Mouse (Mus musculus): ENCODE measurements around the gene Tmem106b. TPM values are rescaled to one million over a fixed set of nuclear protein-coding genes. Genes with fewer than 3 reads are reported as not detected.

Gene Tmem106b
- polyA plus RNA-seq (2015; fragmentation: Illumina TruSeq; extraction: RNeasy Lipid Tissue Mini Kit (QIAGEN cat#74804); ENCODE audit: low read depth, low replicate concordance): 95.7 TPM

DNA sequence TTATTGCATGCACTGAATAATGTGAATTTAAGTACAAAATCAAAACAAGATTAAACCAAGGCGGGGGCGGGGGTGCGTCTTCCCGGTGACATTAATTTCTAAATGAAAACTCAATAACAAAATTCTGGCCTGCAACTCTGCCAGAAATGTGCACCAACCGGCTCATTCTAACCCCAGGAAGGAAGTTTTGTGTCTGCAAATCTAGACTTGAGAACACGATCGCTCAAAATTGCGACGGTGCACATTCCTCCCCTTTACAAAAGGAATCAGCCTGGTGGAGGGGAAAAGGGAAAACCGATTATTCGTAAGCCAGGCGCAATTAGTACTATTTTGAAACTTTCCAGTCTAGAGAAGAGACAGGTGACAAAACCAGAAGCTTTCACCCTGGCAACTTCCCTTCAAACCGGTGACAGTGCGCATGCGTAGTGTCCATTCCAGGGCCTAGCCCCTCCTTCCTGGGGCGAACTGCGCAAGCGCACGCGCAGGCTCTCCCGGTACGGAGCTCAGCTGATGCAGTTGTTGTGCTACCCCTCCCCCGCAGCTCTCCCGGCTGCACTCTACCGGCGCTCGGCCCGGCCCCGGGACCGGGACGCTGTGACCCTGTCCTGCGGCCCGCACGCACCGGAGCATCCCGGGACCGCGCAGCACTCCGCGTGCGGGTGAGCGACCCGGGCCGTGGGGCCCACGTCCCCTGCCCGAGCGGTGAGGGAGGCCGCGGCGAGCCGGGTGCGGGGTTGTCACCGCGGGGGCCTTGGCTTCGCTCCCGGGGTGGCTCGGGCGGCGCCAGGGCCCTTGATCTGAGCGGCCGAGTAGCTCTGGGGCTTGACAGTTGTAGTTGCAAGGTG is at the start of gene Tmem106b:
Gene Tmem106b, plus strand, starts transcription at position 458 of the 845 bp plus-strand sequence.

Other genes starting within 250 kb of the Tmem106b start
- gene Vwde, start 155.2 kb downstream of the Tmem106b start, polyA plus RNA-seq (2015; fragmentation: Illumina TruSeq; extraction: RNeasy Lipid Tissue Mini Kit (QIAGEN cat#74804); ENCODE audit: low read depth, low replicate concordance): not detected